In genomic region chr5:135169479-135169878, GRCm38 (mm10) we compare ENCODE assay signal across 9 mouse cellular contexts. TPM values are rescaled to one million over a fixed set of nuclear protein-coding genes. Genes with fewer than 3 reads are reported as not detected.
DNase-seq lines count a peak whose midpoint lies in the region; ATAC-seq and TF ChIP-seq lines count a peak whose summit lies in the region.
"Had no signal": no experiment of that assay in that cellular context is flagged by ENCODE, and none has a peak within 500 bp of the region (broad histone marks: within the 10 kb centered on the region; RNA-seq: fewer than 3 reads in every experiment).

No protein-coding gene starts in this region.

- peak overlapping the region; percentile 68 for H3K4me3 ChIP-seq in kidney, embryonic 16.5 days (ENCODE audit: low read length)
- H3K4me3 ChIP-seq in cortical plate, adult 2 months (ENCODE audit: insufficient read depth, low read length) = peak overlapping the region; percentile 58
- peak overlapping the region; percentile 77 for H3K4me3 ChIP-seq in hindbrain, embryonic 15.5 days
- peak overlapping the region; percentile 58 for H3K4me3 ChIP-seq in midbrain, postnatal 0 days (ENCODE audit: low read depth, low read length)

- TF ChIP-seq POLR2A in cortical plate, adult 2 months (IDR thresholded peaks at IDR 0.05; ENCODE audit: extremely low read depth, insufficient read depth, low read length) = no peak

- no peak for ATAC-seq in kidney, embryonic 16.5 days (ENCODE audit: low FRiP score, low TSS enrichment)
- no peak for ATAC-seq in hindbrain, embryonic 15.5 days (ENCODE audit: low FRiP score, low read depth)
- ATAC-seq in midbrain, postnatal 0 days (ENCODE audit: low FRiP score) = no peak
- no peak for ATAC-seq in erythroid progenitor cell, adult 5-6 weeks (replicated peaks; ENCODE audit: low FRiP score, poor library complexity, severe bottlenecking)
- ATAC-seq in cerebellum, adult (ENCODE audit: insufficient number of reproducible peaks, low FRiP score, low TSS enrichment) = no peak

- DNase-seq in kidney, postnatal 10 days = no peak
- no peak for DNase-seq in midbrain, postnatal 0 days (ENCODE audit: low spot score)
- no peak for DNase-seq in ovary, postnatal 36 days (ENCODE audit: low spot score)
- DNase-seq: kidney, adult 9 months had no signal

- peak overlapping the region; percentile 80 for H3K9ac ChIP-seq in kidney, embryonic 16.5 days (replicated peaks; ENCODE audit: low read length)
- H3K9ac ChIP-seq in hindbrain, embryonic 15.5 days = peak overlapping the region; percentile 92
- peak overlapping the region; percentile 63 for H3K9ac ChIP-seq in midbrain, postnatal 0 days (replicated peaks; ENCODE audit: low read length, poor library complexity, severe bottlenecking)

- H3K27me3 ChIP-seq in kidney, embryonic 16.5 days (ENCODE audit: insufficient read depth, low read length) = no peaks in the 10 kb centered on the region
- H3K27me3 ChIP-seq in hindbrain, embryonic 15.5 days = no peaks in the 10 kb centered on the region
- no peaks in the 10 kb centered on the region for H3K27me3 ChIP-seq in midbrain, postnatal 0 days (ENCODE audit: insufficient read depth, low read length)

- H3K4me2 ChIP-seq in kidney, embryonic 16.5 days (replicated peaks; ENCODE audit: low read depth, low read length) = peak overlapping the region; percentile 90
- peak overlapping the region; percentile 90 for H3K4me2 ChIP-seq in hindbrain, embryonic 15.5 days
- H3K4me2 ChIP-seq in midbrain, postnatal 0 days (ENCODE audit: low read depth, low read length, poor library complexity, severe bottlenecking) = peak overlapping the region; percentile 60

- 87% methylated on average over 5 of the region's 5 CpGs for WGBS in kidney, embryonic 16.5 days
- 92% methylated on average over 5 of the region's 5 CpGs for WGBS in hindbrain, embryonic 15.5 days
- WGBS in midbrain, postnatal 0 days = 88% methylated on average over 5 of the region's 5 CpGs

- H3K9me3 ChIP-seq in kidney, embryonic 16.5 days (ENCODE audit: low read length) = no peaks in the 10 kb centered on the region
- H3K9me3 ChIP-seq in hindbrain, embryonic 15.5 days = no peaks in the 10 kb centered on the region
- no peaks in the 10 kb centered on the region for H3K9me3 ChIP-seq in midbrain, postnatal 0 days (ENCODE audit: low read length)

- peaks cover 8% of the 10 kb centered on the region for H3K4me1 ChIP-seq in kidney, embryonic 16.5 days (ENCODE audit: insufficient read depth, low read length)
- H3K4me1 ChIP-seq in cortical plate, adult 2 months (ENCODE audit: control insufficient read depth, insufficient read depth, low read length) = peaks cover 5% of the 10 kb centered on the region; the same call in 1 of the 2 replicates
- H3K4me1 ChIP-seq in hindbrain, embryonic 15.5 days (replicated peaks) = peaks cover 10% of the 10 kb centered on the region
- H3K4me1 ChIP-seq in midbrain, postnatal 0 days (ENCODE audit: insufficient read depth, low read length) = peaks cover 4% of the 10 kb centered on the region; the same call in 1 of the 2 replicates

- peaks cover 26% of the 10 kb centered on the region for H3K36me3 ChIP-seq in kidney, embryonic 16.5 days (ENCODE audit: insufficient read depth, low read length)
- H3K36me3 ChIP-seq in hindbrain, embryonic 15.5 days = peaks cover 21% of the 10 kb centered on the region
- peaks cover 14% of the 10 kb centered on the region for H3K36me3 ChIP-seq in midbrain, postnatal 0 days (ENCODE audit: insufficient read depth, low read length)

- H3K27ac ChIP-seq in kidney, embryonic 16.5 days (ENCODE audit: low read length) = peak overlapping the region; percentile 90; the same call in 1 of the 2 replicates
- H3K27ac ChIP-seq in cortical plate, adult 2 months (ENCODE audit: insufficient read depth, low read length) = no peak overlapping the region
- H3K27ac ChIP-seq in hindbrain, embryonic 15.5 days (replicated peaks) = peak overlapping the region; percentile 100; the same call in 1 of the 2 replicates
- no peak overlapping the region for H3K27ac ChIP-seq in midbrain, postnatal 0 days (ENCODE audit: low read depth, low read length)

- TF ChIP-seq CTCF in cortical plate, adult 2 months (IDR thresholded peaks at IDR 0.05; ENCODE audit: extremely low read depth, insufficient read depth, low read length) = no peak
- no peak for TF ChIP-seq CTCF in midbrain, postnatal 0 days (IDR thresholded peaks at IDR 0.05)

RNA-seq across cellular contexts. Expression of gene Bcl7b, which starts 1.4 kb away (rescaled TPM):
- 57.6 and 58.2 TPM in 2 replicates for polyA plus RNA-seq in kidney, embryonic 16.5 days (2015; fragmentation: Nextera tagmentation; extraction: Ambion mirVana)
- polyA plus RNA-seq in cortical plate, adult 2 months (2012; rRNA removed) = 43.7 and 45.3 TPM in 2 replicates
- polyA plus RNA-seq in hindbrain, embryonic 15.5 days (2015; fragmentation: Nextera tagmentation; extraction: Ambion mirVana) = 38.4 and 41.4 TPM in 2 replicates
- 20.0 and 33.2 TPM in 2 replicates for total RNA-seq in midbrain, postnatal 0 days (2014; rRNA removed)
- 39.2 and 39.7 TPM in 2 replicates for polyA plus RNA-seq in midbrain, postnatal 0 days (2015; fragmentation: Nextera tagmentation; extraction: Ambion mirVana)
- total RNA-seq in erythroid progenitor cell, adult 5-6 weeks (2015; ENCODE audit: low replicate concordance) = 24.1 and 35.6 TPM in 2 replicates
- total RNA-seq in erythroid progenitor cell, adult 5-6 weeks (2017; ENCODE audit: low replicate concordance) = 13.5 and 24.4 TPM in 2 replicates

RNA-seq across cellular contexts. Expression of gene Baz1b, which starts 17.6 kb away (rescaled TPM):
- 33.4 and 35.1 TPM in 2 replicates for polyA plus RNA-seq in kidney, embryonic 16.5 days (2015; fragmentation: Nextera tagmentation; extraction: Ambion mirVana)
- polyA plus RNA-seq in cortical plate, adult 2 months (2012; rRNA removed) = 58.4 and 61.7 TPM in 2 replicates
- polyA plus RNA-seq in hindbrain, embryonic 15.5 days (2015; fragmentation: Nextera tagmentation; extraction: Ambion mirVana) = 26.6 and 28.9 TPM in 2 replicates
- total RNA-seq in midbrain, postnatal 0 days (2014; rRNA removed) = 33.4 and 41.3 TPM in 2 replicates
- polyA plus RNA-seq in midbrain, postnatal 0 days (2015; fragmentation: Nextera tagmentation; extraction: Ambion mirVana) = 10.9 and 12.5 TPM in 2 replicates
- 115 TPM in 2 replicates for total RNA-seq in erythroid progenitor cell, adult 5-6 weeks (2015; ENCODE audit: low replicate concordance)
- 201 and 287 TPM in 2 replicates for total RNA-seq in erythroid progenitor cell, adult 5-6 weeks (2017; ENCODE audit: low replicate concordance)

RNA-seq across cellular contexts. Expression of gene Tbl2, which starts 20.0 kb away (rescaled TPM):
- polyA plus RNA-seq in kidney, embryonic 16.5 days (2015; fragmentation: Nextera tagmentation; extraction: Ambion mirVana) = 26.3 and 27.0 TPM in 2 replicates
- 11.7 and 11.9 TPM in 2 replicates for polyA plus RNA-seq in cortical plate, adult 2 months (2012; rRNA removed)
- polyA plus RNA-seq in hindbrain, embryonic 15.5 days (2015; fragmentation: Nextera tagmentation; extraction: Ambion mirVana) = 13.9 and 16.0 TPM in 2 replicates
- 28.6 and 62.9 TPM in 2 replicates for total RNA-seq in midbrain, postnatal 0 days (2014; rRNA removed)
- polyA plus RNA-seq in midbrain, postnatal 0 days (2015; fragmentation: Nextera tagmentation; extraction: Ambion mirVana) = 8.9 and 10.0 TPM in 2 replicates
- 5.4 and 6.5 TPM in 2 replicates for total RNA-seq in erythroid progenitor cell, adult 5-6 weeks (2015; ENCODE audit: low replicate concordance)
- total RNA-seq in erythroid progenitor cell, adult 5-6 weeks (2017; ENCODE audit: low replicate concordance) = 13.6 and 26.6 TPM in 2 replicates

Comparison
In these comparisons a context has a peak if more than half of its experiments do, and no peak if none do; other contexts are left out.
1. H3K27ac ChIP-seq: peak in kidney, embryonic 16.5 days (single experiment) and hindbrain, embryonic 15.5 days (single experiment); none in cortical plate, adult 2 months (single experiment) and midbrain, postnatal 0 days (single experiment).
2. Peak in every context shown above with its lines, with median percentiles within 50 percentile points of each other: H3K4me2 ChIP-seq, H3K4me3 ChIP-seq and H3K9ac ChIP-seq.